Mouse (Mus musculus) MEL (cell line): ENCODE results near the gene Hoxd8.

ENCODE experiments used
- CHD2 ChIP-seq: IDR thresholded peaks from 2 replicates; pipeline ENCODE4 v1.6.1; 2011; ENCODE audit warnings: low read length, improper control_type of control experiment
- CTCF ChIP-seq, 3 experiments: IDR thresholded peaks in 2 of 3; conservative IDR thresholded peaks in 1 of 3; 2 replicates each; pipeline ENCODE4 v1.5.1; 2011 to 2012; ENCODE audit warnings: low read length in 3 of 3, low read depth in 2 of 3, mild to moderate bottlenecking in 2 of 3, improper control_type of control experiment in 1 of 3, inconsistent platforms in 1 of 3, mixed read lengths in 1 of 3, moderate library complexity in 1 of 3; ENCODE audit not compliant: control insufficient read depth in 1 of 3, insufficient read depth in 1 of 3, poor library complexity in 1 of 3, severe bottlenecking in 1 of 3
- GATA1 ChIP-seq: IDR thresholded peaks from 2 replicates; pipeline ENCODE4 v1.6.1; 2011; ENCODE audit warnings: low read depth, low read length, improper control_type of control experiment
- MAX ChIP-seq: IDR thresholded peaks from 2 replicates; pipeline ENCODE4 v1.6.1; 2011; ENCODE audit warnings: low read length, improper control_type of control experiment
- RAD21 ChIP-seq: IDR thresholded peaks from 2 replicates; pipeline ENCODE4 v1.6.1; 2011; ENCODE audit warnings: mild to moderate bottlenecking, low read depth, low read length, improper control_type of control experiment
- TAL1 ChIP-seq: IDR thresholded peaks from 2 replicates; pipeline ENCODE4 v1.6.1; 2012; ENCODE audit warnings: mild to moderate bottlenecking, inconsistent platforms, low read length, moderate library complexity, mixed read lengths

DNA sequence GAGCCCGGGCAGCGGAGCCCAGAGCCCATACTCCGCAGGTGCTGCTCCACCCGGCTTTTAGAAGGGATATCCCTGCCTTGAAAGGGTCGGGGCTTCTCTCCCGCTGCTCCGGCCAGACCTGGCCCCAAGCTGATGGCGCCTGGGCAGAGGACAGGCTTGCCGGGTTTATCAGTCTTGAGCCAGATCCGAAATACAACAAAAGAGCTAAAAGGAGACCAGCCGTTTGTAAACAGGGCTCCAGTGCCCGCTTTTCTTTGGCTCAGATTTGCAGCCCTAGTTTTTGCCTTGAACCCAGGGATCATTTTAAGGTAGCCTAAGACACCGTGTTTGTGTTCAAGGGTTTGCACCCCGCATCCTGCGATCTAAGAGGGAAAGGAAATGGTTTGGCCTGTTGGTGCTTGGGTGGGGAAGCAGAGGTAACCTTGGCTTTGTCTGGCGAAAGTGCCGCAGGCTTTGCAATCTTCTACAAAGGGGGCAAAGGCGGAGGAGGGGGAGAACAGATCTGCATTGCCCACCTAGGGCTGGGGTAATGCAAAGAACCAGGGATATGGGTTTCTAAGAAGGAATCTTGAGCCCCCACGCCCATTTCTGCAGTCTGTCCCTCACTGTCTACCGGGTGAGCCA, 11.5 kb upstream of the Hoxd8 start:
- no peak for TF ChIP-seq RAD21
- TF ChIP-seq GATA1, result no peak
- TF ChIP-seq TAL1, result no peak
- TF ChIP-seq CTCF (IDR thresholded peaks at IDR 0.05 in 2 of 3, conservative IDR thresholded peaks at IDR 0.05 in 1 of 3; ENCODE audit: control insufficient read depth in 1 of 3, insufficient read depth in 1 of 3, low read depth in 2 of 3, low read length in 3 of 3, poor library complexity in 1 of 3, severe bottlenecking in 1 of 3), result no peak
- TF ChIP-seq MAX, result no peak
- TF ChIP-seq CHD2, result no peak
